Mouse (Mus musculus) thymus, adult 2 months (tissue): ENCODE data around the gene Pon1. TPM values are rescaled to one million over a fixed set of nuclear protein-coding genes. Genes with fewer than 3 reads are reported as not detected.

Experiments used
- DNase-seq: peaks from one replicate; pipeline ENCODE4 v3.0.0; 2021
- H3K27ac ChIP-seq: fragments of 200-500 bp; 2 replicates; pipeline ENCODE4 v1.5.1; 2012; ENCODE audit warnings: low read length, control low read depth; ENCODE audit not compliant: control insufficient read depth, insufficient read depth
- H3K27me3 ChIP-seq: fragments of 200-500 bp; 2 replicates; pipeline ENCODE4 v1.6.1; 2012; ENCODE audit warnings: mild to moderate bottlenecking, low read length, moderate library complexity, mixed read lengths; ENCODE audit not compliant: control insufficient read depth, insufficient read depth
- H3K36me3 ChIP-seq: fragments of 200-500 bp; 2 replicates; pipeline ENCODE4 v1.6.1; 2012; ENCODE audit warnings: mild to moderate bottlenecking, low read length, moderate library complexity; ENCODE audit not compliant: control insufficient read depth, insufficient read depth
- H3K4me1 ChIP-seq: fragments of 200-500 bp; replicated peaks from 2 replicates; pipeline ENCODE4 v1.6.1; 2012; ENCODE audit warnings: low read length; ENCODE audit not compliant: control insufficient read depth, insufficient read depth
- H3K4me3 ChIP-seq: fragments of 200-500 bp; 2 replicates; pipeline ENCODE4 v1.5.1; 2012; ENCODE audit warnings: mild to moderate bottlenecking, low read length, control low read depth, moderate library complexity; ENCODE audit not compliant: control insufficient read depth, insufficient read depth
- CTCF ChIP-seq: fragments of 200-500 bp; IDR thresholded peaks from 2 replicates; pipeline ENCODE4 v1.5.1; 2012; ENCODE audit warnings: mild to moderate bottlenecking, control low read depth, low read length, moderate library complexity, borderline replicate concordance; ENCODE audit not compliant: control insufficient read depth, poor library complexity, insufficient read depth; ENCODE audit errors: extremely low read depth
- POLR2A ChIP-seq: fragments of 200-500 bp; IDR thresholded peaks from 2 replicates; pipeline ENCODE4 v1.6.1; 2012; ENCODE audit warnings: mild to moderate bottlenecking, low read length, control low read depth, moderate library complexity; ENCODE audit not compliant: control insufficient read depth, poor library complexity, insufficient read depth; ENCODE audit errors: extremely low read depth
- WGBS: fragments of 180-500 bp; shearing (Covaris S2); methylation state at CpG from one replicate; pipeline ENCODE4 v1.1.7; 2018; 5-methylcytosine and 5-hydroxymethylcytosine counted together
- polyA plus RNA-seq: library from polyadenylated mRNA; depleted of rRNA; stranded (reverse); fragments of >200 nt; gene quantifications from 2 replicates; pipeline ENCODE4 v1.2.3, GENCODE M21; 2012

Pon1 gene
- polyA plus RNA-seq, 1 experiment: 1.6 TPM

- no peak overlapping the region for H3K4me3 ChIP-seq
- no peaks in the 10 kb centered on the region; the same call in 1 of the 2 replicates for H3K4me1 ChIP-seq
- no peaks in the 10 kb centered on the region for H3K36me3 ChIP-seq
- WGBS: 95% methylated on average over 9 of the region's 9 CpGs
- DNase-seq: no peak
- no peak overlapping the region for H3K27ac ChIP-seq
- TF ChIP-seq POLR2A: no peak
- no peaks in the 10 kb centered on the region for H3K27me3 ChIP-seq
These were observed 25.6 kb downstream of the Pon1 start for GRCm38 (mm10) chr6:5168158-5168557.

- Histone ChIP-seq H3K27me3 (no peaks in the 10 kb centered on the region), H3K4me3 (no peak overlapping the region), H3K27ac (no peak overlapping the region), H3K4me1 (no peaks in the 10 kb centered on the region; the same call in 1 of the 2 replicates), H3K36me3 (no peaks in the 10 kb centered on the region)
- DNase-seq: no peak
- WGBS: 14% methylated on average over 14 of the region's 14 CpGs
- TF ChIP-seq CTCF (no peak), POLR2A (no peak)
These were observed 26.6 kb downstream of the Pon1 start for GRCm38 (mm10) chr6:5167051-5167677.

DNA sequence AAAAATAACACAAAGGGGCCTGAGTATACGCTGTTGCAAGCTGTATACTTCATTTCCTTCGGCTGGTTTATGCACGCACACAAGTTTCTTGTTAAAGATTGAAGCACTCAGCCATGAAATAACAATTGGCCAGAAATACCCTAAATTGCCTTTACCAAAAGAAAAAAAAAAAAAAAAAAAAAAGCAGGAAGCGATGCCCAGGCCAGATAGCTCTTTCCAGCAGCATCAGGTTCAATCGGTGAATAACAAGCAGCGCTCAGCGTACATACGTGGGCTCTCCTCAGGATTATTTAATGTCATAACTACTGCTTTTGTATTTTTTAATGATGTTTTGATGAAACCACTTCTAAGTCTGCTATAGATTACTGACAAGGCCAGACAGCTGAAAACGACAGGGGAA, 28.9 kb downstream of the Pon1 start:
- H3K4me1 ChIP-seq: no peaks in the 10 kb centered on the region; the same call in 1 of the 2 replicates

DNA sequence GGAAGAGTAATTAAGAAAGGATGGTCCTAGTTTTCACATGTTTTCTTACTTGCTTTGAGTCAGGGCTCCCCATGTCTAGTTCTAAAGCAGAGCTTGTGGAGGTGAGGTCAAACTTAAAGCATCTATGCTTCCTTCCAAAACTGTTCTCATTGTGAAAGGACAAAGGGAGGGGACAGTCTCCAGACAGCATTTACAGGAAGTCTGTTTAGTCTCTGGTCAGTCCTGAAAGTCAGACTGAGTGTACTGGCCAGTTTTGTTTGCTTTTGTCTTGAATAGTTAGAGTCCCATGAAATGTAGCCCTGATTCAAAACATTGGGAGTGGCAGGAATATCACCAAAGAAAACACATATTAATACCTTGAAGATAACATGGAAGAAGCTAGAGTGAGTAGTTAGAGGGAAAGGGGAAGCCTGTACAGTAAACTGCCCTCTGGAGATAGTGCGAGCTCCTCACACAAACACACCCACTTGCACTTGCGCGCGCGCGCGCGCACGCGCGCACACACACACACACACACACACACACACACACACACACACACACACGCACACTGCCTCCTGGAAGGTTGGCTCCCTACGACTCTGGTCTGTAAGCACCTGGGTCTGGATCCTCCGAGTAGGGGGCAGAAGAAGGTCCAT, 30.1 kb downstream of the Pon1 start:
- Histone ChIP-seq H3K36me3 (no peaks in the 10 kb centered on the region), H3K4me3 (no peak overlapping the region), H3K4me1 (no peaks in the 10 kb centered on the region; the same call in 1 of the 2 replicates), H3K27ac (no peak overlapping the region), H3K27me3 (no peaks in the 10 kb centered on the region)
- DNase-seq: no peak
- no peak for TF ChIP-seq CTCF
- TF ChIP-seq POLR2A: no peak
- WGBS: 98% methylated on average over 14 of the region's 14 CpGs

More for the DNA sequence above, 28.9 kb downstream of the Pon1 start:
- H3K4me3 ChIP-seq: no peak overlapping the region
- 65% methylated on average over 9 of the region's 9 CpGs for WGBS
- TF ChIP-seq CTCF (no peak), POLR2A (no peak)
- H3K36me3 ChIP-seq: no peaks in the 10 kb centered on the region
- DNase-seq: no peak
- no peak overlapping the region for H3K27ac ChIP-seq
- H3K27me3 ChIP-seq: no peaks in the 10 kb centered on the region

GRCm38 (mm10) chr6:5162052-5162451, 31.7 kb downstream of the Pon1 start:
- no peak for DNase-seq
- no peaks in the 10 kb centered on the region for H3K4me1 ChIP-seq
- no peak overlapping the region for H3K27ac ChIP-seq
- H3K36me3 ChIP-seq: no peaks in the 10 kb centered on the region
- H3K4me3 ChIP-seq: no peak overlapping the region
- no peak for TF ChIP-seq CTCF
- WGBS: 94% methylated on average over 6 of the region's 6 CpGs
- H3K27me3 ChIP-seq: no peaks in the 10 kb centered on the region

DNA sequence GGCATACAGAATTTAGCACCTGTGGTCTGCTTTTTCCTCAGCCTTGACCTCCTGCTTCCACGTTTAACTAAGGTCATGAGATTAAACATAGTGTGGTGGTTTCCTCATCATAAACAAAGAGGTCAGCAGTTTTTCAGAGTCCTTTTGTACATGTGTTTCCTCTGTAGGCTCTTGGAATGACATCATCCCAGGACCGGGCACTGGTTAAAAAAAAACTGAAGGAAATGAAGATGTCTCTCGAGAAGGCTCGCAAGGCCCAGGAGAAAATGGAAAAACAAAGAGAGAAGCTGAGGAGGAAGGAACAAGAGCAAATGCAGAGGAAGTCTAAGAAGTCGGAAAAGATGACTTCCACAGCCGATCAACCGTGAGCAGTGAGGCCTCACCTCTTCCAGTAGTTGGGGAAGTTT, 34.4 kb downstream of the Pon1 start:
- Histone ChIP-seq H3K4me3 (no peak overlapping the region), H3K27ac (no peak overlapping the region), H3K27me3 (no peaks in the 10 kb centered on the region), H3K4me1 (no peaks in the 10 kb centered on the region), H3K36me3 (no peaks in the 10 kb centered on the region)
- WGBS: 72% methylated on average over 7 of the region's 7 CpGs
- no peak for DNase-seq
- TF ChIP-seq POLR2A (no peak), CTCF (no peak)
